Mouse (Mus musculus): ENCODE results near the gene Nrg4. TPM values are rescaled to one million over a fixed set of nuclear protein-coding genes. Genes with fewer than 3 reads are reported as not detected.

Gene Nrg4
- polyA plus RNA-seq, 1 experiment from 2014 or later, result 1.2 TPM

DNA sequence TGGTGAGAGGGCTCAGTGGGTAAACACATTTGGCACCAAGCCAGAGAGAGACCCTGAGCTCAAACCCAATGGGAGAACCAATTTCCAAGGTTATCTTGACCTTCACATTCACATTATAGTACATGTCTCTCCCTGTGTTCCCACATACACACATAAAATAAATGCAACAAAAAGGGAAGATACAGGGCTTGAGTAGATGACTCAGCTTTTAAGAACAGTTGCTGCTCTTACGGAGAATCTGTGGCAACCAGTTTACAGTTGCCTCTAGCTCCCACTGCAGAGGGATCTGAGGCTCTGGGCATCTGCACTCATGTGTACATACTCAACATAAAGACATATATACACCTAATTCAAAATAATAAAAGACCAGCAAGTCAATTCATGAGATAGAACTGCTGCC is 128.4 kb downstream of the Nrg4 start:
- Histone ChIP-seq H3K4me3 (no peak overlapping the region), H3K4me2 (no peak overlapping the region), H3K27ac (replicated peaks) (no peak overlapping the region), H3K4me1 (replicated peaks) (no peaks in the 10 kb centered on the region), H3K9me3 (no peaks in the 10 kb centered on the region), H3K27me3 (no peaks in the 10 kb centered on the region), H3K9ac (no peak overlapping the region), H3K36me3 (peaks cover 3% of the 10 kb centered on the region; the same call in 1 of the 2 replicates)
- ATAC-seq (ENCODE audit: low FRiP score, low read depth), result no peak
- 90% methylated on average over 1 of the region's 1 CpGs for WGBS

- no peak for ATAC-seq (ENCODE audit: low FRiP score, low read depth)
These were observed 130.8 kb downstream of the Nrg4 start for GRCm38 (mm10) chr9:55195876-55196275.

GRCm38 (mm10) chr9:55174235-55174634 is 152.4 kb downstream of the Nrg4 start:
- Histone ChIP-seq H3K4me3 (no peak overlapping the region), H3K4me1 (replicated peaks) (no peaks in the 10 kb centered on the region), H3K9me3 (no peaks in the 10 kb centered on the region), H3K36me3 (no peaks in the 10 kb centered on the region), H3K27me3 (no peaks in the 10 kb centered on the region), H3K9ac (no peak overlapping the region), H3K4me2 (no peak overlapping the region), H3K27ac (replicated peaks) (no peak overlapping the region)
- 87% methylated on average over 2 of the region's 2 CpGs for WGBS
- ATAC-seq (ENCODE audit: low FRiP score, low read depth), result no peak

More at GRCm38 (mm10) chr9:55195876-55196275, 130.8 kb downstream of the Nrg4 start:
- no peak overlapping the region for H3K4me3 ChIP-seq
- H3K27me3 ChIP-seq, result no peaks in the 10 kb centered on the region
- H3K9me3 ChIP-seq, result no peaks in the 10 kb centered on the region
- H3K27ac ChIP-seq (replicated peaks), result no peak overlapping the region
- no peaks in the 10 kb centered on the region for H3K4me1 ChIP-seq (replicated peaks)
- H3K9ac ChIP-seq, result no peak overlapping the region
- H3K36me3 ChIP-seq, result peaks cover 5% of the 10 kb centered on the region; the same call in 1 of the 2 replicates
- no peak overlapping the region for H3K4me2 ChIP-seq
- WGBS, result 97% methylated on average over 3 of the region's 3 CpGs

DNA sequence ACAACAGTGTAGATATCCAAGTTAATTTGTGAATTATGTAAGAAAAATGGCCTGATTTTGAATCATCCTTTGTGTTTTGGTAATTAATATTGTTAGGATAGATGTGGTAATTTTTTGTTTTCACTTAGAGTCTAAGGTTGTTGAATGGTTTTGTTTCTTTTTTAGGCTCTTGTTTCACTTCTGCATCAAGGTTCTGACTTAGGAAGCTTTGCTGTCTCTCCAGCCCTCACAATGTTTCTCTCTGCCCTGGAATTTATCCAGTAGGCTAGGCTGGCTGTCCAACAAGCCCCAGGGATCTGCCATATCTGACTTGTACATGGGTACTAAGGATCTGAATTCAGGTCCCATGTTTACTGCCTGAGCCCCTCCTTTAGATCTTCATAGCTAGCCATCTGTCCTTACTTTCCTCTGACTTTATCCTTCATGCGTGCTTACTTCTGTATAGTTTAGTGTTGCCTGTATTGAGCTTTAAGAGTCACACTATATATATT is 154.4 kb downstream of the Nrg4 start:
- H3K36me3 ChIP-seq, result no peaks in the 10 kb centered on the region
- H3K4me1 ChIP-seq (replicated peaks), result no peaks in the 10 kb centered on the region
- no peaks in the 10 kb centered on the region for H3K27me3 ChIP-seq
- no peak overlapping the region for H3K4me3 ChIP-seq
- H3K27ac ChIP-seq (replicated peaks), result no peak overlapping the region
- no peaks in the 10 kb centered on the region for H3K9me3 ChIP-seq
- H3K4me2 ChIP-seq, result no peak overlapping the region
- WGBS, result 97% methylated on average over 1 of the region's 1 CpGs
- ATAC-seq (ENCODE audit: low FRiP score, low read depth), result no peak
- no peak overlapping the region for H3K9ac ChIP-seq

DNA sequence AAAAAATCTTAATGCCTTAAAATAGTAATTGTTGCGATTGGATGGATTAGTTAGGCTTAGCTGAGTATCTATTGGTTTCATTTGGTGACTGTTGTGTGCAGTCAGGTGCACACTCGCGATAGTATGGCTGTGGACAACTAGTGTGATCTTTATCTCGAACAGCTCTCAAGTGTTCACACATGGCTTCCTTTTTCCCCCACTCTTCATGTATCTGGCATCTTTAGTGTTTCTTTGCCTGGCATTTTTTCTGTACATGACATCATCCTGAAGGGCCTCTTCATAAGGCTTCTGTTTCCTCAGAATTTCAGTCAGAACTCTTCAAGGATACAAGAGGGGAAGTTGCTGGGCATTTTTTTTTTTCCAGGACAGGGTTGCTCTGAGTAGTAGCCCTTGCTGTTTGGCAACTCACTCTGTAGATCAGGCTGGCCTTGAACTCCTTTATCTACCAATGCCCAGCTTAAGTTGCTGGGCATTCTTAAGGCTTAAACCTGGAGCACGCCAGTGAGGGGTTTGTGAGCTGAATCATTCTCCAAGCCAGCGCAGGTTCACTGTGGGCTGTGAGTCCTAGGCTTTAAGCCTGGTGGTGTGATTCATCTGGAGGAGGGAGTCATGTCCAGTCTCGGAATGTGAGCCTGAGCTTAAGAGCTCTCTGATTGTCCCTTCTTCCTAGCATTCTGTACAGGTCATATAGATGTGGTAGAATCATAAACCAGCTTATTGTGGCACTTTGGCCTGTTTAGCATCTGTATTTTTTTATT is 155.8 kb downstream of the Nrg4 start:
- no peak overlapping the region for H3K4me3 ChIP-seq
- H3K27ac ChIP-seq (replicated peaks), result no peak overlapping the region
- no peaks in the 10 kb centered on the region for H3K27me3 ChIP-seq
- no peak overlapping the region for H3K4me2 ChIP-seq
- no peaks in the 10 kb centered on the region for H3K4me1 ChIP-seq (replicated peaks)
- 0 out of 2 replicates have a peak, but pooled peaks cover 3% of the 10 kb centered on the region for H3K36me3 ChIP-seq
- no peak overlapping the region for H3K9ac ChIP-seq
- WGBS, result 94% methylated on average over 7 of the region's 7 CpGs
- no peaks in the 10 kb centered on the region for H3K9me3 ChIP-seq
- no peak for ATAC-seq (ENCODE audit: low FRiP score, low read depth)

Other genes starting within 250 kb of the Nrg4 start
- gene Ube2q2, start 178.0 kb downstream of the Nrg4 start, polyA plus RNA-seq (2015; fragmentation: Nextera tagmentation; extraction: Ambion mirVana), result 40.0 and 41.3 TPM in 2 replicates
- gene Fbxo22, start 117.9 kb downstream of the Nrg4 start, polyA plus RNA-seq (2015; fragmentation: Nextera tagmentation; extraction: Ambion mirVana), result 77.5 and 82.7 TPM in 2 replicates
- gene Tmem266, start 69 bp upstream of the Nrg4 start, polyA plus RNA-seq (2015; fragmentation: Nextera tagmentation; extraction: Ambion mirVana), result 4.5 and 5.3 TPM in 2 replicates
- 98.3 and 99.8 TPM in 2 replicates for gene Etfa, start 185.4 kb upstream of the Nrg4 start, polyA plus RNA-seq (2015; fragmentation: Nextera tagmentation; extraction: Ambion mirVana)
- gene Isl2, start 211.8 kb upstream of the Nrg4 start, polyA plus RNA-seq (2015; fragmentation: Nextera tagmentation; extraction: Ambion mirVana), result 4.2 and 6.4 TPM in 2 replicates

Measured in hindbrain, embryonic 15.5 days (tissue).